Mouse (Mus musculus): ENCODE measurements around the gene Uts2r.

Gene Uts2r

DNA sequence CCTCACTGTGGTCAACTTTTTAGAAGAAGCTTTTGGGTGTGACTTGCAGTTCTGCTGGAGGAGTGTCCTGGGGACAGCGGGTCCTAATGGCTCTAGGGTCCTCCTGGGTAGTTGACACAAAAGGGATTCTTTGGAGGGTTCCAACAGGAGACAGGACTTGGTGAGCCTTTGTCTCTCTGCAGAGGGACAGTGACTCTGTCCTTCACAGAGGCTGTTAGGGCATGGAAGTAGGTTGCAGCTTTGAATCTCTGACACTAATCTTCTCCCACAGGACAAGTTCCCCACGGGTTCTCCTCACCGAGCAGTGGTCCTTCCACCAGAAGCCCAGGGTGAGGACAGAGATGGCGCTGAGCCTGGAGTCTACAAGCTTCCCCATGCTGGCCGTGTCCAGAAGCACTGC lies at the start of gene Uts2r:
TSS of gene Uts2r (plus strand) at position 301 of the 400 bp plus-strand sequence.
- DNase-seq (ENCODE audit: low spot score in 2 of 2) = no peak

DNA sequence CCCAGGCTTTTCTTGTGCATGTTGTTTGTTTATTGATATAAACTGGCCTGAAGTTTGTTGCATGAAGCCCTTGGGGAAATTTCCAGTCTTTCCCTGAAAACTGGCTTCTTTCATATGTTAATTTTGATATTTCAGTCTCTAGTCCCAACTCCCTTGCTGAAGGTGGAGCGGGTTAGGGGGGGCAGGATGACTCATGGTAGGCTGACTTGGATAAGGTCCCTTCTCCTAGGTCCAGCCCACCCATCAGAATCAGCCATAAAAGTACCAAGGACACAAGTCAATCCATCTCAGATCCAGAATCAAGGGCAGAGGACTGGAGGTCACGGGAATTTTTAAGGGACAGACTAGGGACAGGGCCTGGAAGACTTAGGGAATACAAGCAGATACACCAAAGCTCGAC lies 49.0 kb upstream of the Uts2r start:
- DNase-seq (ENCODE audit: low spot score in 2 of 2) = no peak

DNA sequence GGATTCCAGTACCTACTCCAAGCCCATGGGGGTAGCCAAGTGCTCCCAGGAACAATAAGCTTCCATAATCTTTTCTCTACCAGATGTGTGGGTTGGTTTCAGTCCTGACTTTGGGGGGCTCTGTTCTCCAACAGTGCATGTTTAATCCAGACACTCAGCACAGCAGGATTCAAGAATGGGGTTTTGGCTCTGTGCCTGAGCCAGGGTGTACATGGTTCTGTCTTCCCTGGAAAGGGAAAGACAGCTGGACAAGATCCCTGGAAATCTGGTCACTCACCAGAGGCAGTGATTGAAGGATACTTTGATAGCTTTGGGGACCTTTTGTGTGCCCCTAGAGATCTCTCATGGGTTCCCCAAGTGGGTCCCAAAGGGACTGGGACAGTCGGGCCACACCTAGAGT lies 48.5 kb upstream of the Uts2r start:
- DNase-seq (ENCODE audit: low spot score in 2 of 2) = no peak

DNA sequence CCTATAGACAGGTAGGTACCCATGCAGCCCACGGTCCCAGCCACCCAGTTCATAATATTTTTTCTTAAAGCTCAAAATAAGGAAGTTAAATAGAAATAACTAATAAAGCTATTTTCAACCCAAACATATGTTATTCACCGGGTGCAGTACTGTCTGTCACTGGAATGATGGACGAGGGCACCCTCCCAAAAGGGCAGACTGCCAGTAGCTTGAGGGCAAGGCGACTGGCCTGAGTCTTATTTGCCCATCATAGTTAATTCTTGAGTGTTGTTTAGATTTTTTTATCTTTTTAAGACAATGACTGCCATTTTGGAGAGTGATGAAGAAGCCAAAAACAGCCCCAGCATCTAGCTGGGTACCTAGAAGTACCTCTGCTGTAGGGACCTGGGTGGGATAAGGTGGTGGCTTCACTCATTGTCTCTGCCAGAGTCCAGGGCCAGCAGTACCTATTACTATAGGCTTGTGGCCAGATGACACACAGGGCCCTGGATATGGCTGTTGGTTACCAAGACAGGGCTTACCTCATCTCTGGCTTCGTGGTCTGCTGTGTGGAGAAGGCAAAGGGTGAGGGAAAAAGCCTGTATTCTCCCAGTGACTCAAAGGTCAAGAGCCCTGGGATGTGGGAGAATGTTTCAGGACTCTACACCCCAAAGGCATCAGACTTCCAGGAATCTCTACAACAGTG lies 47.8 kb upstream of the Uts2r start:
- DNase-seq (ENCODE audit: low spot score in 2 of 2) = no peak

DNA sequence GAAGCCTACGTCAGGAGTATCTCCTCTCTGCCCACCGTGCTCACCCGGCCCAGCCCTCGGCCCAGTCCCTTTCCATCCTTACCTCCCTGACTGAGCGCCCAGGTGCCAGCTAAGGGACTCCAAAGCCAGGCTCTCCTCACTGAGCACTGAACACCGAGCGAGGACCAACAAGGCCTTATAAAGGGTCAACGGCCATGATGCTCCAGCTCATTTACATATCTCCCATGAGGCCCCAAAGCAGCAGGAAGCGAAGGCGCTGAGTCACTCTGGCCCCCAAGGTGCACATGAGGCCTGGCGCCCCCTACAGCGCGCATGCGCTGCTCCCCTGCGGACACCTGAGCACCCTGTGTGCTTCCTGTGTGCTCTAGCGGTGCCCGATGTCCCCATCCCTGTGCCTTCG lies 42.0 kb upstream of the Uts2r start:
- no peak for DNase-seq (ENCODE audit: low spot score in 2 of 2)

- no peak for DNase-seq (ENCODE audit: low spot score in 2 of 2)
Observed at GRCm38 (mm10) chr11:121118577-121118976, 41.5 kb upstream of the Uts2r start, which contains the start of gene Tex19.2. Tex19.2 (minus strand) TSS chr11:121118677.

DNA sequence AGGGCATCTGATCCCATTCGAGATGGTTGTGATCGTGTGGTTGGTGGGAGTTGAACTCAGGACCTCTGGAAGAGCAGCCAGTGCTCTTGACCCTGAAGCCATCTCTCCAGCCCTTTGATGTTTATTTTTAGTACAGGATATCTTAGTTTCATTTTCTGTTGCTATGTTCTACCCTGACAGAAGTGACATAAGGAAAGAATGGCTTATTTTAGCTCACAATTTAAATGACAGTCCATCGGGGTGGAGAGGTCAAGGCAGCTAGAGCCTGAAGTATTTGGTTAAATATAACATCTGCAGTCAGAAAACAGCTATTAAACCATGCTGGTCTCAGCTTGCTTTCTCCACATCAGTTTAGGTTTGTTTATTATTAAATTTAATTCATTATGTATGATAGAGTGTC lies 38.9 kb upstream of the Uts2r start:
- no peak for DNase-seq (ENCODE audit: low spot score in 2 of 2)

DNA sequence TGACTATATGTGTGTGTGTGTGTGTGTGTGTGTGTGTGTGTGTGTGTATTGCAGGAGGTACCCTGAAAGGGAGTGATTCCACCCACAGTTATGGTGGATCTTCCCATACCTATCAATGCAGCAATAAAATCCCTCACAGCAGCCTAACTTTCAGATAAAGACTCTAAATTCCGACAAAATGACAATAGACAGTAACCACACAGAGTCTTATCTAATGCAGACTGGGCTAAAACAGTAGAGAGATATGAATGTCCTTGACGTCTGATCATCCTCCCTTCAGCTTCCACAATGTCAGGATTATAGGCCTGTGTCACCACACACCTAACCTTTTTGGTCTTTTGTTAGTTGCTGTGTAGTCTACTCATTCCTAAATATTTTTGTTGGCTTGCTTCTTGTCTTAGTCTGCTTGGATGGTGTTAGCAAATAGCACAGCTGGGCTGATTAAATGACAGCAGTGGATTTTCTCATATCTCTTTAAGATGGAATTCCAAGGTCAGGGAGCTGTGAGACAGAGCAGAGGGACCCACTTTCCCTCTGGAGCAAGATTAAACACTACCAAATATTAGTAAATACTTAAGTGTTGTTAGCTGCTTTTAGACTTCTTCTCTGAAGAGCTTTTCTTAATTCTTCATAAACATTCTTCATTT lies 37.9 kb upstream of the Uts2r start:
- DNase-seq (ENCODE audit: low spot score in 2 of 2) = no peak

DNA sequence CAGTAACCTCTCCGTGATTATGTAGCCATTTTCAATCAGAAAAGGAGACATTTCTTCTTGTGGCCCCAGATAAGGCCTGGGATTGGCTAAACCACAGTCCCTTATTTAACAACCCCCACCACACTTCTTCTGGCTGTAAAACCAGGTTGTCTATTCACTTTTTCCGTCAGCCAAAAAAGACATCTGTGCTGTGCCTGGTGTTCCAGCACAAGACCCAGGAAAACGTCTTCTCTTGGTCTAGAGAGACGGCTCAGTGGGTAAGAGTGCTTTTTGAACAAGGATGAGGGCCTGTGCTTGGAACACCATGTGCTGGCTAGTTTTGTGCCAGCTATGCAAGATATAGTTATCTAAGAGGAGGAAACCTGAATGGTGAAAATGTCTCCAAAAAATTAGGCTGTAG lies 36.6 kb upstream of the Uts2r start:
- DNase-seq (ENCODE audit: low spot score in 2 of 2) = no peak

DNA sequence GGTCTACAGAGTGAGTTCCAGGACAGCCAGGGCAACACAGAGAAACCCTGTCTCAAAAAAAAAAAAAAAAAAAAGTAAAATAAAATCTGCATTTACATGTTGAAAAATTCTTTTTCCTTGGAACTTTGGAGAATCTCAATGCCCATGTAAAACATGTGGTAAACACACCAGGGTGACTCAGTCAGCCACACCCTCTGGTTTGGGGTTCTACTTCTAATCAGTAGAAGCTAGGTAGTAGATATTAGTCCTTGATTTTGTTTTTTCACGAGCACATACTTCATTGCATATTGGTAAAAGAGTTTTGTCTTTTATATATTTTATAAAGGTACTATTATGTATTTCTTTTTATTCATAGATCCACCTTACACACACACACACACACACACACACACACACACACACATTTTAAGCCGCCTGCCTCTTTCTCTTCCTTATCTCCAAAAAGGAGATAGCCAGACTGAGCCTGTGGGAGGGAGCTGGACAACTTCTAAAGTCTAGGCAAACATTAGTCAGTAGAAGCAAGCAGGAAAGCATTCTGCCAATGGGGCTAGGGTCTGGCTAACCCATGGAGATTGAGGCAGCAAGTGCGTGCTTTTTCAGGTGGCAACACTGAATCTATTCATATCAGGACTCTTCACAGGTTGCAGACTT lies 34.4 kb upstream of the Uts2r start:
- DNase-seq (ENCODE audit: low spot score in 2 of 2) = no peak

DNA sequence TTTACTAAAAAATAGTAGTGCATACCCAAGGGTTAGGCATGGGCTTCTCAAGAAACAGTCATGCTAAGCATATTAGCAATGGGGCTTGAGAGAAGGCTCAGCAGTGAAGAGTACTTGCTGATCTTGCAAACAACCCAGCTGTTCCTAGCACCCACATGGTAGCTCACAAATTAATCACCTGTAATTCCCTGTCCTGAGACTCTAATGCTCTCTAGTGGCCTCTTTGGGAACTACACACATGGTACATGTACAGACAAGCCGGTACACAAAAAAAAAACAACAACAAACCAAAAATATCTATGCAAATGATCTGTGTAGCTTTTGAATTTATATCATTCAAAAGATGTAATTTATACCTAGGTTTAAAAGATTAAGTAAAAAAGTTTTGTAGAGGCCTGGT lies 33.7 kb upstream of the Uts2r start:
- DNase-seq (ENCODE audit: low spot score in 2 of 2) = no peak

GRCm38 (mm10) chr11:121127441-121127840 lies 32.6 kb upstream of the Uts2r start:
- no peak for DNase-seq (ENCODE audit: low spot score in 2 of 2)

- no peak for DNase-seq (ENCODE audit: low spot score in 2 of 2)
Observed at GRCm38 (mm10) chr11:121129616-121130015, 30.5 kb upstream of the Uts2r start.

DNA sequence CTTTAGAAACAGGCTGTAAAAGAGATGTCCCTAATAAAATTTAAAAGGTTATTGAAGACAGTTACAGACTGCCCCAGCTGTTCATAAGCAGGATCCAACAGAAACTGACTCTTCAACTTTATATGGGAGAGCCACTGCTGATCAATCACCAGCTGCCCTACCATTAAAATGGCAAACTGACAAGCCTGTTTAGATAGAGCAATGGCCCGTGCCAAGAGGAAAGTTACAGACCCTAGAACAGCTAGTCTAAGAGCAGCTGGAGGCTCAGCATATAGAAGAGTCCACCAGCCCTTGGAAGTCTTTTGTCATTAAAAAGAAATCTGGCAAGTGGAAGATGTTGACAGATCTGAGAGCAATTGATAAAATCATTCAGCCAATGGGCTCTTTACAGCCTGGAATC lies 25.5 kb upstream of the Uts2r start:
- no peak for DNase-seq (ENCODE audit: low spot score in 2 of 2)

- no peak for DNase-seq (ENCODE audit: low spot score in 2 of 2)
Observed at GRCm38 (mm10) chr11:121137682-121138081, 22.4 kb upstream of the Uts2r start.

DNA sequence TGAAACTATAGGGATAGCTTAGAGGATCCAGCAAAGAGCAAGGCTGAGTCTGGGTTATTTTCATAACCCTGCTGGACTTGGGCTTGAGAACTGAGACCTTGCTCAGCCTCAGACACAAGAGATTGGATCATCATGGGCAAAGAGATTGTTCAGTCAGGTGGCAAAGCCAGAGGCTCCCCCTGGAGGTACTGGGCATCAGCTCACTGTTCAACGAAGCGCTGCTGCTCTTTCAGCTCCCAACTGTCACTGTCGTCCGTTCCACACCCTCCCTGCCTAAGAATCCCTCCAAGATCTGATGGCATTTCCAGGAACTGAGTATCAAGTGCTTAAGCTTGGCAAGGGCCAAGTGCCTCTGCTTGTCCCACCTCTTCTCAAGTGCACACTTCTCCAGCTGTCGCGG lies 21.3 kb upstream of the Uts2r start:
- DNase-seq (ENCODE audit: low spot score in 2 of 2) = no peak

GRCm38 (mm10) chr11:121143325-121144015 lies 16.6 kb upstream of the Uts2r start:
- no peak for DNase-seq (ENCODE audit: low spot score in 2 of 2)

- DNase-seq (ENCODE audit: low spot score in 2 of 2) = no peak
Observed at GRCm38 (mm10) chr11:121145865-121146264, 14.2 kb upstream of the Uts2r start, which contains the start of gene Tex19.1. Tex19.1 (plus strand) TSS chr11:121146143.

- DNase-seq (ENCODE audit: low spot score in 2 of 2) = no peak
Observed at GRCm38 (mm10) chr11:121148193-121148592, 11.9 kb upstream of the Uts2r start.

DNA sequence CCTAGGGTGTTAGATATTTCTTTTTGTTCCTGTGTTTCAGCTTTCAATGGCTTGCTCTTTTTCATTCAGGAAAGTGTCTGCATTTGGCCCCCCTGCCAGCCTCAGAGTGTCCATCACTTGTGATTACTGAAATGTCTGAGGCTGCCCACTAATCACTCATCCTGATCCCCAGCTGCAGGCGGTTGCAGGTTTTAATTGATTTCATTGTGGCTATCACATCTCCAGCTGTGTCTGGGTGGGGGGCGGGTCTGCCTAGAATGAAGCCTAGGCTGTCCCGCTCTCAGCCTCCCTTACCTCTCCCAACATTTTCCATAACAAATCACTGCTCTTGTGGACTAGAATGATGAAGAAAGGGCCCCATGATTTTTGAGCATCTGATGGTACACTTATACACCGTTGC lies 5.9 kb upstream of the Uts2r start:
- no peak for DNase-seq (ENCODE audit: low spot score in 2 of 2)

DNA sequence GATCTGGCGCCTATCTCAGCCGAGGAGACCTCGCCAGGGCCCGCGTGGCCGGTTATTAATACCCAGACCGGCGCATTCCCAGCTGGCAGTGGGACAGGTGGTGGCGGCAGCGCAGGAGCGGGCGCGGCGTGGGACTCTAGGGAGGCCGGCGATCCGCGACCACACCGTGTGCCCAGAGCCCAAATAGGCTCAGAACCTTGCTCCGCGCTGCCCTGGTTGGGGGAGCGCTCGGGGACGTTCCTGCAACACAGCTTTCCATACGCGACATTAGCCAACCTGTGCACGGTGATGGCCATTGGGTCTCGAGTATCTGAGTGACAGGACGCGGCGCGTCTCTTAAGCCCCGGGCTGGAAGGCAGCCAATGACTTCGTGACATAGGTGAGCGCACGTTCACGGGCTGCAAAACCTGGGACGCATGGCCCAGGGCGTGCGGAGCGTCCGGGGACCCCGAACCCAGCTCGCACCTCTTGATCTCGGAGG lies 3.6 kb upstream of the Uts2r start:
- DNase-seq (ENCODE audit: low spot score in 2 of 2) = no peak

DNA sequence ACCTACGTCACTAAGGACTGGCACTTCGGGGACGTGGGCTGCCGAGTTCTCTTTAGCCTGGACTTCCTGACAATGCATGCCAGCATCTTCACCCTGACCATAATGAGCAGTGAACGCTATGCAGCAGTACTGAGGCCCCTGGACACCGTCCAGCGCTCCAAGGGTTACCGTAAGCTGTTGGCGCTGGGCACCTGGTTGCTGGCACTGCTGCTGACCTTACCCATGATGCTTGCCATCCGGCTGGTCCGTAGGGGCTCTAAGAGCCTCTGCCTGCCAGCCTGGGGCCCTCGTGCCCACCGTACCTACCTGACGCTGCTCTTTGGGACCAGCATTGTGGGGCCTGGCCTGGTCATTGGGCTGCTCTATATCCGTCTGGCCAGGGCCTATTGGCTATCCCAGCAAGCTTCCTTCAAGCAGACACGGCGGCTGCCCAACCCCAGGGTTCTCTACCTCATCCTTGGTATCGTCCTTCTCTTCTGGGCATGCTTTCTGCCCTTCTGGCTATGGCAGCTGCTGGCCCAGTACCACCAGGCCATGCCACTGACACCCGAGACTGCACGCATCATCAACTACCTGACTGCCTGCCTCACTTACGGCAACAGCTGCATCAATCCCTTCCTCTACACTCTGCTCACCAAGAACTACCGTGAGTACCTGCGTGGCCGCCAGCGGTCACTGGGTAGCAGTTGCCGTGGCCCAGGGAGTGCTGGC lies 720 bp downstream of the Uts2r start:
- DNase-seq (ENCODE audit: low spot score in 2 of 2) = no peak

Data from natural killer cell, adult 2 months (primary cell).